Mouse (Mus musculus) MEL (cell line): ENCODE results near the gene Kctd17. TPM values are rescaled to one million over a fixed set of nuclear protein-coding genes. Genes with fewer than 3 reads are reported as not detected.

Experiments
- DNase-seq: peaks from one replicate; pipeline ENCODE4 v3.0.0; 2011; ENCODE audit warnings: low read depth, low spot score
- H3K27ac ChIP-seq: 2 replicates; pipeline ENCODE4 v1.5.1; 2012; ENCODE audit warnings: low read depth, mild to moderate bottlenecking, control low read depth, low read length, moderate library complexity; ENCODE audit not compliant: control insufficient read depth
- H3K27me3 ChIP-seq, 2 experiments: fragments of 150-350 bp in 1 of 2; sonication (generic) in 1 of 2; 2 replicates each; pipeline ENCODE4 v1.6.1; 2012; ENCODE audit warnings: low read length in 2 of 2, mild to moderate bottlenecking in 2 of 2, improper control_type of control experiment in 1 of 2, moderate library complexity in 1 of 2; ENCODE audit not compliant: insufficient read depth in 2 of 2, control insufficient read depth in 1 of 2
- H3K36me3 ChIP-seq, 2 experiments: 2 replicates each; pipeline ENCODE4 v1.6.1; 2012 to 2014; ENCODE audit warnings: low read length in 2 of 2, improper control_type of control experiment in 1 of 2, inconsistent platforms in 1 of 2, mild to moderate bottlenecking in 1 of 2; ENCODE audit not compliant: insufficient read depth in 2 of 2, control insufficient read depth in 1 of 2
- H3K4me1 ChIP-seq, 2 experiments: fragments of 150-350 bp in 1 of 2; sonication (generic) in 1 of 2; 2 replicates each; pipeline ENCODE4 v1.6.1; 2012; ENCODE audit warnings: low read length in 2 of 2, improper control_type of control experiment in 1 of 2, mild to moderate bottlenecking in 1 of 2; ENCODE audit not compliant: insufficient read depth in 2 of 2, control insufficient read depth in 1 of 2
- H3K4me3 ChIP-seq, 2 experiments: fragments of 150-350 bp in 1 of 2; sonication (generic) in 1 of 2; 2 replicates each; pipeline ENCODE4 v1.5.1; 2012; ENCODE audit warnings: low read depth in 2 of 2, low read length in 2 of 2, mild to moderate bottlenecking in 2 of 2, moderate library complexity in 2 of 2, control low read depth in 1 of 2, improper control_type of control experiment in 1 of 2; ENCODE audit not compliant: control insufficient read depth in 1 of 2, insufficient read depth in 1 of 2
- H3K79me2 ChIP-seq: 2 replicates; pipeline ENCODE4 v1.6.1; 2012; ENCODE audit warnings: mild to moderate bottlenecking, low read length, moderate library complexity; ENCODE audit not compliant: control insufficient read depth, poor library complexity, insufficient read depth
- H3K9ac ChIP-seq: 2 replicates; pipeline ENCODE4 v1.6.1; 2012; ENCODE audit warnings: low read depth, mild to moderate bottlenecking, control low read depth, low read length, moderate library complexity; ENCODE audit not compliant: control insufficient read depth, poor library complexity, severe bottlenecking
- H3K9me3 ChIP-seq: fragments of 150-350 bp; sonication (generic); replicated peaks from 2 replicates; pipeline ENCODE4 v1.6.1; 2012; ENCODE audit warnings: mild to moderate bottlenecking, low read length, improper control_type of control experiment, moderate library complexity; ENCODE audit not compliant: insufficient read depth
- BHLHE40 ChIP-seq: IDR thresholded peaks from 2 replicates; pipeline ENCODE4 v1.6.1; 2012; ENCODE audit warnings: low read depth, mild to moderate bottlenecking, inconsistent platforms, low read length, improper control_type of control experiment, borderline replicate concordance
- CHD1 ChIP-seq: IDR thresholded peaks from 2 replicates; pipeline ENCODE4 v1.6.1; 2012; ENCODE audit warnings: low read depth, mild to moderate bottlenecking, inconsistent platforms, low read length, improper control_type of control experiment
- ELF1 ChIP-seq: IDR thresholded peaks from 2 replicates; pipeline ENCODE4 v1.6.1; 2014; ENCODE audit warnings: low read depth, mild to moderate bottlenecking, inconsistent platforms, low read length, improper control_type of control experiment, moderate library complexity
- ETS1 ChIP-seq: IDR thresholded peaks from 2 replicates; pipeline ENCODE4 v1.6.1; 2012; ENCODE audit warnings: low read depth, mild to moderate bottlenecking, inconsistent platforms, low read length, improper control_type of control experiment, moderate library complexity
- GATA1 ChIP-seq: IDR thresholded peaks from 2 replicates; pipeline ENCODE4 v1.6.1; 2011; ENCODE audit warnings: low read depth, low read length, improper control_type of control experiment
- KAT2A ChIP-seq: conservative IDR thresholded peaks from 2 replicates; pipeline ENCODE4 v1.6.1; 2012; ENCODE audit warnings: low read depth, low read length, improper control_type of control experiment, inconsistent platforms
- MAFK ChIP-seq: IDR thresholded peaks from 2 replicates; pipeline ENCODE4 v1.6.1; 2011; ENCODE audit warnings: low read depth, mild to moderate bottlenecking, low read length, improper control_type of control experiment, borderline replicate concordance
- MAX ChIP-seq: IDR thresholded peaks from 2 replicates; pipeline ENCODE4 v1.6.1; 2011; ENCODE audit warnings: low read length, improper control_type of control experiment
- MAZ ChIP-seq: IDR thresholded peaks from 2 replicates; pipeline ENCODE4 v1.6.1; 2012; ENCODE audit warnings: low read depth, mild to moderate bottlenecking, inconsistent platforms, low read length, improper control_type of control experiment
- POLR2A ChIP-seq, 2 experiments: IDR thresholded peaks; 2 replicates each; pipeline ENCODE4 v1.6.1; 2011 to 2012; ENCODE audit warnings: low read length in 2 of 2, mild to moderate bottlenecking in 2 of 2, control low read depth in 1 of 2, improper control_type of control experiment in 1 of 2, low read depth in 1 of 2, moderate library complexity in 1 of 2; ENCODE audit not compliant: control insufficient read depth in 1 of 2, insufficient read depth in 1 of 2, poor library complexity in 1 of 2
- POLR2AphosphoS2 ChIP-seq: IDR thresholded peaks from 2 replicates; pipeline ENCODE4 v1.6.1; 2011; ENCODE audit warnings: low read length, improper control_type of control experiment
- POLR2AphosphoS5 ChIP-seq: IDR thresholded peaks from 2 replicates; pipeline ENCODE4 v1.6.1; 2012; ENCODE audit warnings: low read depth, borderline replicate concordance, mild to moderate bottlenecking, inconsistent platforms, low read length, moderate library complexity, mixed read lengths
- RCOR1 ChIP-seq: IDR thresholded peaks from 2 replicates; pipeline ENCODE4 v1.6.1; 2012; ENCODE audit warnings: low read depth, mild to moderate bottlenecking, inconsistent platforms, low read length, improper control_type of control experiment
- SIN3A ChIP-seq: IDR thresholded peaks from 2 replicates; pipeline ENCODE4 v1.6.1; 2012; ENCODE audit warnings: low read length, improper control_type of control experiment, inconsistent platforms
- SMC3 ChIP-seq: IDR thresholded peaks from 2 replicates; pipeline ENCODE4 v1.6.1; 2011; ENCODE audit warnings: low read depth, low read length, improper control_type of control experiment
- TBP ChIP-seq: IDR thresholded peaks from 2 replicates; pipeline ENCODE4 v1.8.0; 2011; ENCODE audit warnings: low read depth, low read length, improper control_type of control experiment
- TCF12 ChIP-seq: IDR thresholded peaks from 2 replicates; pipeline ENCODE4 v1.6.1; 2014; ENCODE audit warnings: low read depth, mild to moderate bottlenecking, inconsistent platforms, low read length, improper control_type of control experiment, moderate library complexity
- UBTF ChIP-seq: IDR thresholded peaks from 2 replicates; pipeline ENCODE4 v1.6.1; 2012; ENCODE audit warnings: low read depth, mild to moderate bottlenecking, inconsistent platforms, low read length, improper control_type of control experiment, moderate library complexity, borderline replicate concordance; ENCODE audit not compliant: insufficient read depth
- USF1 ChIP-seq: IDR thresholded peaks from 2 replicates; pipeline ENCODE4 v1.6.1; 2014; ENCODE audit warnings: low read depth, mild to moderate bottlenecking, inconsistent platforms, low read length, improper control_type of control experiment, moderate library complexity
- USF2 ChIP-seq, 2 experiments: IDR thresholded peaks; 2 replicates each; pipeline ENCODE4 v1.6.1; 2011 to 2012; ENCODE audit warnings: improper control_type of control experiment in 2 of 2, low read length in 2 of 2, borderline replicate concordance in 1 of 2, inconsistent platforms in 1 of 2, low read depth in 1 of 2, mild to moderate bottlenecking in 1 of 2; ENCODE audit not compliant: insufficient read depth in 1 of 2
- ZC3H11A ChIP-seq: IDR thresholded peaks from 2 replicates; pipeline ENCODE4 v1.6.1; 2012; ENCODE audit warnings: low read depth, mild to moderate bottlenecking, inconsistent platforms, low read length, improper control_type of control experiment
- ZKSCAN1 ChIP-seq: IDR thresholded peaks from 2 replicates; pipeline ENCODE4 v1.6.1; 2012; ENCODE audit warnings: low read depth, mild to moderate bottlenecking, inconsistent platforms, low read length, improper control_type of control experiment, moderate library complexity
- polyA plus RNA-seq, 2 experiments: library from polyadenylated mRNA; stranded (reverse) in 1 of 2; unstranded in 1 of 2; fragments of >175 nt in 1 of 2; fragments of >200 nt in 1 of 2; gene quantifications; 2 replicates each; pipeline versions ENCODE4 v1.2.1 to v1.2.4; 2012; ENCODE audit warnings: low replicate concordance in 2 of 2, low read depth in 1 of 2; ENCODE audit not compliant: insufficient read length in 2 of 2, insufficient read depth in 1 of 2, missing spikeins in 1 of 2
- total RNA-seq: library from RNA; depleted of rRNA; stranded (reverse); fragments of 300-350 nt; gene quantifications from 2 replicates; pipeline ENCODE4 v1.2.3, GENCODE M21; 2012

The Kctd17 gene
- total and polyA plus RNA-seq, 3 experiments: not detected

DNA sequence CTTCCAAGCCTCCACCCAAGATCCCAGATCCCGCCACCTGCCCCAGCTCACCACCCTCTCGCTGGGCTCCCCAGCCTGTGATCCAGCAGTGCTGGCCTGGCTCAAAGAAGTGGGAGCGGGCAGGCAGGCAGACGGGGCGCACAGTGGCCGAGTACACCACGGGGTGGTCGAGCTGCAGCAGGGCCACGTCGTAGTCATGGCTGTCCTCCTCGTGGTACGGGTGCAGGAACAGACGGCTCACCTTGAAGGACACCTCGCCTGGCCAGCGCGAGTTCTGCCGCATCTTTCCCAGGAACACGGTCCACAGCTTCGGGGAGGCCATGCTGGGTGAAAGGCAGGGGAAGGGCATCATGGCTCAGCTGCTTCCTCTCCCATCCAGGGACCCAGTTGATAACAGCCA is 13.9 kb downstream of the Kctd17 start:
- no peak overlapping the region for H3K27ac ChIP-seq
- no peak for TF ChIP-seq ETS1
- TF ChIP-seq SMC3: no peak
- TF ChIP-seq POLR2A (IDR thresholded peaks at IDR 0.05; ENCODE audit: control insufficient read depth in 1 of 2, insufficient read depth in 1 of 2, low read depth in 1 of 2, low read length in 2 of 2, poor library complexity in 1 of 2): no peak
- TF ChIP-seq GATA1: no peak
- TF ChIP-seq BHLHE40: no peak
- no peak for TF ChIP-seq KAT2A
- no peak for TF ChIP-seq TCF12
- TF ChIP-seq UBTF: no peak
- no peak for TF ChIP-seq USF2 (IDR thresholded peaks at IDR 0.05; ENCODE audit: borderline replicate concordance in 1 of 2, insufficient read depth in 1 of 2, low read depth in 1 of 2, low read length in 2 of 2)
- no peak for TF ChIP-seq RCOR1
- no peak for TF ChIP-seq SIN3A
- TF ChIP-seq, all 39 proteins: peak for 0
- Histone ChIP-seq H3K36me3 (peaks cover 0 to 7% of the 10 kb centered on the region in 2 experiments; a peak in 2 of 4 replicates), H3K9me3 (no peaks in the 10 kb centered on the region), H3K4me1 (peaks cover 13 to 16% of the 10 kb centered on the region in 2 experiments), H3K27me3 (no peaks in the 10 kb centered on the region), H3K9ac (no peak overlapping the region), H3K4me3 (no peak overlapping the region), H3K79me2 (no peaks in the 10 kb centered on the region)
- DNase-seq: no peak

- Histone ChIP-seq H3K79me2 (no peaks in the 10 kb centered on the region; the same call in 1 of the 2 replicates), H3K27ac (no peak overlapping the region), H3K9ac (no peak overlapping the region), H3K4me3 (no peak overlapping the region), H3K9me3 (no peaks in the 10 kb centered on the region), H3K36me3 (peaks cover 0 to under 1% of the 10 kb centered on the region in 2 experiments; a peak in 2 of 4 replicates), H3K4me1 (peaks cover 7 to 12% of the 10 kb centered on the region in 2 experiments), H3K27me3 (no peaks in the 10 kb centered on the region)
- DNase-seq: no peak
- no peak for TF ChIP-seq TBP
- no peak for TF ChIP-seq ETS1
- no peak for TF ChIP-seq USF1
- no peak for TF ChIP-seq RCOR1
- TF ChIP-seq MAZ: no peak
- no peak for TF ChIP-seq CHD1
- no peak for TF ChIP-seq ZKSCAN1
- no peak for TF ChIP-seq ELF1
- no peak for TF ChIP-seq SMC3
- TF ChIP-seq UBTF: no peak
- no peak for TF ChIP-seq TCF12
- no peak for TF ChIP-seq ZC3H11A
- no peak for TF ChIP-seq POLR2AphosphoS5
- no peak for TF ChIP-seq MAX
- TF ChIP-seq POLR2AphosphoS2: no peak
- no peak for TF ChIP-seq KAT2A
- TF ChIP-seq MAFK: no peak
- TF ChIP-seq GATA1: no peak
Measured at GRCm38 (mm10) chr15:78443857-78444256, 15.5 kb downstream of the Kctd17 start.
